Mouse (Mus musculus): Measurements from ENCODE around the gene Cdk19. TPM values are rescaled to one million over a fixed set of nuclear protein-coding genes. Genes with fewer than 3 reads are reported as not detected.
"Not testable (repeated sequence)": the region's sequence is repeated elsewhere in the genome, so short reads cannot be mapped to it uniquely, and the experiment has no call there.

Gene Cdk19
- 18.9 and 19.7 TPM in 2 replicates for polyA plus RNA-seq (2015; fragmentation: Nextera tagmentation; extraction: Ambion mirVana)

DNA sequence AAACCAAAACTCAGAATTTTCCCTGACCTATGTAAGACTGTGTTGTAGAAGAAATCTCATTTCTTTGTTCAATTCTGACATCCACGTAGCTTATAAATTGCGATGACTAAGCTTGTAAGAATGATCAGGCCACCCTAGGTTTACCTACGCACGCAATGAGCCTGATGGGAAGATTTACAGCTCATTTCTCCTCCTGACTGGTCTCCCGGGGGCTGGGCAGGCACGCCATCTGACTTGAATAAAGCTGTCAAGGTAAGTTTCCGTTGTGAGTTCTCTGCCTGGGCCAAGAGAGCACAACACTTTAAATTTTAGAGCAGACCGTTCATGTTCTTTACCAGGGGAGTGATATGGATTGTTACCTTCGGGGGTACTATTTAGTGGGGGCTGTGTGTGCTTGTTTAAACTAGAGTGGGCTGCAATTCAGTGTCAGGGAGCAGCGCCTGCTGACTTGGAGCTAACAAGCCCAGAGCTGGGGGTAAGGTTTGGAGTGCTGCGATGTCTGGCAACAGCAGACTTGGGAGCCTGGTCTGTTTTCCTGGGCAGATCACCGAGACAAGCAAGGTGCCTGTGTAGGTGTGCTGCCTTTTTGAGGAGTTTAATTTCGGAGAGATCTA, at the start of gene Cdk19:
Cdk19 (plus strand) TSS at position 214 of the 614 bp plus-strand sequence.
- Histone ChIP-seq H3K27me3 (no peaks in the 10 kb centered on the region), H3K4me3 (no peak within 1 kb of the TSS), H3K36me3 (no peaks in the 10 kb centered on the region), H3K4me1 (no peaks in the 10 kb centered on the region), H3K9ac (replicated peaks) (no peak within 1 kb of the TSS), H3K27ac (replicated peaks) (no peak within 1 kb of the TSS), H3K4me2 (replicated peaks) (no peak within 1 kb of the TSS), H3K9me3 (no peaks in the 10 kb centered on the region)
- ATAC-seq (replicated peaks): no peak
- 51% methylated on average over 13 of the region's 13 CpGs for WGBS

DNA sequence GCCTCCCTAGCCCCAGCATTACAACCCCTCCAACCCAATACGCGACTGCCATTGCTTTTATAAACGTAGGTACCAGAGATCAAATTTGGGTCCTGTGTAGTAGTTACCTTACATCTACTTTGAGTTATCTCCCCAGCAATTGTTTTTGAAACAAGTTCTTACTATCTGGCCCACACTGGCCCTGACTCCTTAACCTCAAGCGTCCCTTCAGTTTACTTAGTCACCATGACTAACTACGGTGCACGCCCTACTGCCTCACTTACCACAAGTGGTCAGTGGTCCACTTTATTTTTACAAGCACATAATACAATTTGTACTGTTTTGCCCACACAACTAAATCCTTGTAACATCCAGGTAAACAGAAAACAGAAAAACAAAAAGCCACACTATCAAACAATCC, 46.7 kb upstream of the Cdk19 start:
- H3K27ac ChIP-seq (replicated peaks): no peak overlapping the region
- WGBS: 96% methylated on average over 6 of the region's 6 CpGs
- no peak for ATAC-seq (replicated peaks)

DNA sequence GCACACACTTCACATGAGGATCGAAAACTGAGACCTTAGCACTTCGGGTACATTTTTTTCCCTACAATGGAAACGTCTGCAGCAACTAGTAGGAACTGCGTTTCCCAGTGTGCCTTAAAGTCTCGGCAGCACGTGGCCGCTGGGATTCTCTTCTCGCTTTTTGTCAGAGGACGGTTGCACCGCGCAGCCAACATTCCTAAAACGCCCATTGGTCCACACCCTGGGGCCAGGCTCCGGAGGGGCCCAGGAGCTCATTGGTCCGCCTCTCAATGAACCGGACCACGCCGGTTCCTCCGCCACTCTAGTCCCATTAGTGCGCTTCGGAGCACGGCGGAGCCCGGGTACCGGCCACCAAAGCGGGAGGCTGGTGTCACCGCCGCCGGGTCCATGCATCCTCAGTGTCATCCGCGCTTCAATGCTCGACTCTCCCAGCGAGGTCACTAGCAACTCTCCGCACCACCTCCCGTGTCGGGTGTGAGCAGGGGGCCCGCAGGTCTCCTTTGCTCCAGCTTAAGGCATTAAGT, 38.7 kb upstream of the Cdk19 start:
- Histone ChIP-seq H3K27ac (replicated peaks) (peak overlapping the region; percentile 92), H3K9ac (replicated peaks) (peak overlapping the region; percentile 86), H3K27me3 (no peaks in the 10 kb centered on the region), H3K4me3 (peak overlapping the region; percentile 84), H3K36me3 (no peaks in the 10 kb centered on the region), H3K9me3 (no peaks in the 10 kb centered on the region), H3K4me1 (peaks cover 23% of the 10 kb centered on the region), H3K4me2 (replicated peaks) (peak overlapping the region; percentile 62)
- peak; percentile 75 for ATAC-seq (replicated peaks)
- under 1% methylated on average over 36 of the region's 36 CpGs for WGBS

More for the DNA sequence above, 46.7 kb upstream of the Cdk19 start:
- no peak overlapping the region for H3K4me2 ChIP-seq (replicated peaks)
- no peak overlapping the region for H3K9ac ChIP-seq (replicated peaks)
- H3K4me1 ChIP-seq: peaks cover 9% of the 10 kb centered on the region; the same call in 1 of the 2 replicates
- no peak overlapping the region for H3K4me3 ChIP-seq
- H3K36me3 ChIP-seq: peaks cover 27% of the 10 kb centered on the region
- H3K27me3 ChIP-seq: no peaks in the 10 kb centered on the region
- H3K9me3 ChIP-seq: no peaks in the 10 kb centered on the region

DNA sequence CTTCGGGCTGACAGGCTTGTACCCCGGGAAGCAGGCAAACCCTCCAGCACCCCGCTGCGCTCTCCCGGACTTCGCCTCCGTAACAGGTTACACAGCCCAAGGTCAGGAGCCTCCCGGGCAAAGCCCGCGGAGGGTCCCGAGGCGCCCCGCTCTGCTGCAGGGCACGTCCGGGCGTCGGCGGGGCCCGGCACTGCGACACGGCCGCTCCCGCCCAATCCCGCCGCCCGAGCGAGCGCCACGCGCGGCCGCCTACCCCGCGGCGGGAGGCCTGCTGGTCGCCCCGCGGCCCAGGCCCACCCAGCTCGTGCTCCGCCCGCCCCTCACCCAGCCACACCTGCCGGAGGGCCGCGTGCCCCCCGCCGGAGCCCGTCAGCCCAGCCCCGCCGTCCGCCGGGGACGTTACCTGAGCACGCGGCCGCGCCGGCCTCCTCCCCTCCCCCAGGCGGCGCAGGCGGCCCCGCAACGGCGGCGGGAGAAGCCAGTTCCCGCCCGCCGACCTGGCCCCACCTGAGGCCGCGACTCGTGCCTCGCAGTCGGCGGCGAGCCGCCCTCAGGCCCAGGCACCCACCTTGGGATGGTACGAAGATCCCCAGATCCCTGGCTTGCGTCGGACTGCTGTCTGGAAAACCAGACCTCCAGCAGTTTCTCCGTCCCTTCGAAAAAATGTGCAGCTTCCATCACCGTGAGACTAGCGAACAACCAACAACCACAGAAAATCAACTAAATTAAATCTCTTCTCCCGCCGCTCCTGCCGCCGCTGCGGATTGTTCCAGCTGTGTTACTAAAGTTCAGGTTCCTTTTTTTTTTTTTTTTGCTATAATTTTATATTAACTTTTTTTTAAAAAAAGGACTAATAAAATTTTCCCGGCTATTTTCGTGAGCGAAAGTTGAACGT, 37.9 kb upstream of the Cdk19 start:
- H3K4me1 ChIP-seq: peaks cover 23% of the 10 kb centered on the region
- H3K9ac ChIP-seq (replicated peaks): peak overlapping the region; percentile 86
- under 1% methylated on average over 54 of the region's 91 CpGs for WGBS
- H3K4me2 ChIP-seq (replicated peaks): peak overlapping the region; percentile 62
- peak overlapping the region; percentile 84 for H3K4me3 ChIP-seq
- not testable (repeated sequence) for H3K27me3 ChIP-seq, H3K36me3 ChIP-seq, H3K9me3 ChIP-seq
- peak; percentile 29 for ATAC-seq (replicated peaks)
- H3K27ac ChIP-seq (replicated peaks): peak overlapping the region; percentile 92

DNA sequence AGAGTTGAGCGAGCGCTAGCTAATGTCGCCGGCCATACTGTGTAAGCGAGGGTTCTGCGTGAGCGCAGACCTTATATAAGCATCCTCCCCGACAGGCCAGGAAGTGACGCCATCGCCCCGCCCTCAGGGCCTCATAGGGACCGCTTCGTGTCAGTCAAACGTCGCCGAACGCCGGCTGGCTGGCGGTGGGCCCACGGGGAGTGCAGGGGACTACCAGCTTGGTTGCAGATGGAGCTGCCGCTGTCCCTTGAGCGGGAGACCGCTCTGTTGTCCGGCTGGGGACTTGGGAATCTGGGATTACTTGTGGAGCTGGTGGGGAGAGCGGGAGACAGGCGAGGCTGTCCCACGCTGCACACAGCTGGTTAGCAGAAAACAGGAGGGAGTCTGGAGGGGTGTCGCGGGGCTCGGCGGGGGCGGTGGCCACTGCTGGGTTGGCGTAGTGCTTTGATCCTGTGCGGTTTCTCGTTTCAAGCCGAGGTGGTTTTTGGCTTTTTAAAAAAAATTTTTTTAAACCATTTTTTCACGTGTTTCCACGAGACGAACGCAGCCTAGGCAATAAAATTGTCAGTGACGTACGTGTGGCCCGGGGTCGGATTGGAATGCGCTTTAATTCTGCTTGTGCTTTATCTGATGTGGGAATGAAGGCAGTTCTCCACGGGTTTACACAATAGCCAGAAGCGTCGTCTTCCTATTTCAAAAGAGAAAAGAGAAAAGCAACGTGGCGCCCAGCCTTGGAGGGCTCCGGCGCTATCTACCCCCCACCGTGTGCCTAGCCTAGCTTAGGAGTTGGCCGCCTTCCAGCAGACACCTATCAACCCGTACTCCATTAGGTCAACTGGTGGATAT, 37.0 kb upstream of the Cdk19 start, which contains the start of gene Amd1:
Amd1 (minus strand) TSS at position 47 of the 846 bp plus-strand sequence.
- Histone ChIP-seq H3K27ac (replicated peaks) (peak within 1 kb of the TSS; percentile 99), H3K4me3 (peak within 1 kb of the TSS; percentile 84), H3K9me3 (0 out of 2 replicates have a peak, but pooled peaks cover 4% of the 10 kb centered on the region), H3K4me1 (peaks cover 23% of the 10 kb centered on the region), H3K36me3 (no peaks in the 10 kb centered on the region), H3K9ac (replicated peaks) (peak within 1 kb of the TSS; percentile 92), H3K27me3 (no peaks in the 10 kb centered on the region), H3K4me2 (replicated peaks) (peak within 1 kb of the TSS; percentile 70)
- peak; percentile 98 for ATAC-seq (replicated peaks)
- WGBS: under 1% methylated on average over 55 of the region's 55 CpGs

DNA sequence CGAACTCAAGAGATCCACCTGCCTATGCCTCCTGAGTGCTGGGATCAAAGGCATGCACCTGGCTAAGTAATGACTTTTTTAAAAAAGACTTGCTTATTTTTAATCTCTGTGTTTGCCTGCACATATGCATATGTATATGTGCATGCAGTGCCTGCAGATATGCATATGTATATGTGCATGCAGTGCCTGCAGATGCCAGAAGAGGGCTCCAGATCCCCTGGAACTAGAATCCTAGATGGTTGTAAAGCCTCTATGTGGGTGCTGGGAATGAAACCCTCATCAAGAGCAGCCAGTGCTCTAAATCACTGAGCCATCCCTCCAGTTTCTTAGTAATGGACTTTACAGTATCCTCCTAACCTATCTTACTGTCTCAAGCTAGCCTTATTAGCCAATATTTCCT, 33.4 kb upstream of the Cdk19 start:
- Histone ChIP-seq H3K4me2 (replicated peaks) (no peak overlapping the region), H3K4me1 (no peaks in the 10 kb centered on the region), H3K9ac (replicated peaks) (no peak overlapping the region), H3K36me3 (no peaks in the 10 kb centered on the region), H3K27ac (replicated peaks) (no peak overlapping the region), H3K4me3 (no peak overlapping the region), H3K9me3 (0 out of 2 replicates have a peak, but pooled peaks cover 4% of the 10 kb centered on the region), H3K27me3 (no peaks in the 10 kb centered on the region)
- 95% methylated on average over 1 of the region's 1 CpGs for WGBS
- ATAC-seq (replicated peaks): no peak

DNA sequence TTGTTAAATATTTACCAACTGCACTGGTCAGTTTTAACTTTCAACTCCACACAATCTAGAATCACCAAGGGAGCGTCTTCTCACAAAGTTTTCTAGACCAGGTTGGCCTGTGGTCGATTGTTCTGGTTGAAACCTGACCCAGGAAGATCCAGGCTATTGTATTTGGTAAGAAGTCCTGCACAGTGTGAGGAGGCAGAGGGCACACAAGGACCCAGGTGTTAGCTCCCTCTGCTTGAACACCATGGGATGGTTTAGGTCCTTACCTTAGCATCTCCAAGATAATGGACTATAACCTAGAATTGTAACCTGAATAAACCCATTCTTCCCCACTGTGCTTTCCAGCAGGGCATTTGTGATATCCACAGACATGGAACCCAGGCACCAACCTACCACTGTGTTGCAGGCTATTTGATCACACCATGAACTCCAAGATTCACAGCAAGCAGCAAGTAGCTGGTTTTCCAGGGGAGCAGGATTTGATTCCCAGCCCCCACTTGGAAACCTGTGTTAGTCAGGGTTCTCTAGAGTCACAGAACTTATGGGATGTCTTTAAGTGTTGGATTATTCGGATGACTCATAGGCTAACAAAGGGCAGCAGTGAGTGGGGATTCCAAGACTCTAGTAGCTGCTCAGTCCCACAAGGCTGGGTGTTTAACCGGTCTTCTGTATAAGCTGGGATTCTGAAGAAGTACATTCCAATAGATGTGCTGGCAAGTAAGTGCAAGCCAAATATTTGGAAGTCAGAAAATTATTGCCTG, 31.4 kb upstream of the Cdk19 start:
- H3K9ac ChIP-seq (replicated peaks): no peak overlapping the region
- no peak overlapping the region for H3K4me3 ChIP-seq
- no peak overlapping the region for H3K27ac ChIP-seq (replicated peaks)
- H3K36me3 ChIP-seq: no peaks in the 10 kb centered on the region
- no peaks in the 10 kb centered on the region for H3K4me1 ChIP-seq
- H3K4me2 ChIP-seq (replicated peaks): no peak overlapping the region
- no peaks in the 10 kb centered on the region for H3K27me3 ChIP-seq
- 0 out of 2 replicates have a peak, but pooled peaks cover 4% of the 10 kb centered on the region for H3K9me3 ChIP-seq
- ATAC-seq (replicated peaks): no peak
- WGBS: 56% methylated on average over 4 of the region's 4 CpGs

DNA sequence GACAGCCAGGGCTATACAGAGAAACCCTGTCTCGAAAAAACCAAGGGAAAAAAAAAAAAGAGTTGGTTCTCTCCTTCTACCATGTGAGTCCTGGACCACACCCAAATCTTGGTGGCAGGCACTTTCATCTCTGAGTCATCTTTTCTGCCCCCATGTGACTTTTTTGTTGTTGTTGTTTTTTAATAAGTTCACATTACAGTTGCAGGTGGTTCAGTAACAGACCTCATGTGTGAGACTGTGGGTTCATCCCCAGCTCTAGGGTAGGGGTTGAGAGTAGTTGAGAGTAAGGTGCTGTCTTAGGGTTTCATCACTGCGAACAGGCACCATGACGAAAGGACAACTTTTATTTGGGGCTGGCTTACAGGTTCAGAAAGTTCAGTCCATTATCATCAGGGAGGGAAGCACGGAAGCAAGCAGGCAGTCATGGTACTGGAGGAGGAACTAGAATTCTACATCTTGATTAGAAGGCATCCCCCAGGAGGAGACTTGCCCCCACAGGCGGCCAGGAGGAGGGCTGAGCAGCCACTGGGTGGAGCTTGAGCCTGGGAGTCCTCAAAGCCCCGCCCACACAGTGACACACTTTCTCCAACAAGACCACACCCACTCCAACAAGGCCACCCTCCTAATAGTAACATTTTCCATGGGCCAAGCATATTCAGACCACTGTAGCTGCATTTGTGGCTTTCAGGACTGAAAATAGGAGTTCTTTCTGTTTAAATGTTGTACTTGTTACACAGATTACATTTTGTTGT, 29.3 kb upstream of the Cdk19 start:
- no peak overlapping the region for H3K9ac ChIP-seq (replicated peaks)
- no peaks in the 10 kb centered on the region for H3K36me3 ChIP-seq
- H3K27me3 ChIP-seq: no peaks in the 10 kb centered on the region
- H3K9me3 ChIP-seq: 0 out of 2 replicates have a peak, but pooled peaks cover 4% of the 10 kb centered on the region
- H3K4me3 ChIP-seq: no peak overlapping the region
- 56% methylated on average over 6 of the region's 6 CpGs for WGBS
- no peaks in the 10 kb centered on the region for H3K4me1 ChIP-seq
- H3K27ac ChIP-seq (replicated peaks): no peak overlapping the region
- no peak for ATAC-seq (replicated peaks)
- H3K4me2 ChIP-seq (replicated peaks): no peak overlapping the region

DNA sequence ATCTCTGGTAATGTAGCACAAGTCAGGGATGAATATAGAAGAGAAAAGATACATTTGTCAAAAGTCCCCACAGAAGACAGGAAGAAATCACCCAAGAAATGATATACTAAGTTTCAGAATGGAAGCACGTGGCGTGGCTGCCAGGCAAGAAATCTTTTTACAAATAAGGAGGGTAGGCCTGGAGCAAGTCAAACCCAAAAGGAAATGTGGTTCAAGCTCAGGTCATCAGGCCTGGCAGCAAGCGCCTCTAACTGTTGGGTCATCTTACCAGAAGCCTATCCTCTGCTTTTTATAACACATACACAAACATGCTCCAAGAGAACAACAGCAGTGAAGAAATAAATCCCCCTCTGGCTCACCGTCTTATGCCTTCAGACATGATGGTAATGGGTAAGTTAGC, 26.6 kb upstream of the Cdk19 start:
- Histone ChIP-seq H3K27me3 (no peaks in the 10 kb centered on the region), H3K9me3 (no peaks in the 10 kb centered on the region), H3K36me3 (no peaks in the 10 kb centered on the region), H3K27ac (replicated peaks) (no peak overlapping the region), H3K4me1 (no peaks in the 10 kb centered on the region), H3K9ac (replicated peaks) (no peak overlapping the region), H3K4me3 (no peak overlapping the region), H3K4me2 (replicated peaks) (no peak overlapping the region)
- no peak for ATAC-seq (replicated peaks)
- 89% methylated on average over 4 of the region's 4 CpGs for WGBS

DNA sequence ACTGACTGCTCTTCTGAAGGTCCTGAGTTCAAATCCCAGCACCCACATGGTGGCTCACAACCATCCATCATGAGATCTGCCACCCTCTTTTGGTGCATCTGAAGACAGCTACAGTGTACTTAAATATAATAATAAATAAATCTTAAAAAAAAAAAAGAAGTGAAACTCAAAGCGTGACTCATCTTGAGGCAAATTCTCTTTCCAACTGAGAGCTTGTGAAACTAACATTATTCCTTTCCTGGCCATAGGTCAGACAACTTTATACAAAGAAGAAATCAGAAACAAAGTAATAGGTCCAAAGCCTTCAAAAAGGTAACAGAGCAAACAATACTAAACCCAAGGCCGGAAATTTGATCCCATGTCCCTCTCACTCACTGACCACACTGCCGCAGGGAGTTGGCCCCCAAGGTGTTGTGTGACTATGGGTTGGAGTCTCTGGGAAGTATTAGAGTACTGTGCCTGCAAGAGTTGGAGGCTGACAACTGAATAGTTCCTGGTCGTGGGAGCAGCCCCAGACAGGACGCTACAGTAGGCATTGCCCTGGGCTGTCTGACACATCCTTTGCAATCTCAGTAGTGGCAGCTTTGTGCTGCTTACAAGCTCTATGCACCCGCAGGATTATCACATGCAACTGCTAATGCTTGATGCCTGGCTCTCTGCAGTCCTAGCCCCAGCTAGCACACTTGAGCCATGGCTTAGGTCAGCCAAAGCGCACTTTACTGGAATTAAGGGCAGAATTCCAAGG, 22.4 kb upstream of the Cdk19 start:
- Histone ChIP-seq H3K27ac (replicated peaks) (no peak overlapping the region), H3K4me1 (no peaks in the 10 kb centered on the region), H3K9ac (replicated peaks) (no peak overlapping the region), H3K4me3 (no peak overlapping the region), H3K4me2 (replicated peaks) (no peak overlapping the region), H3K9me3 (no peaks in the 10 kb centered on the region), H3K36me3 (no peaks in the 10 kb centered on the region), H3K27me3 (no peaks in the 10 kb centered on the region)
- ATAC-seq (replicated peaks): no peak
- WGBS: 62% methylated on average over 7 of the region's 7 CpGs

All from forebrain, embryonic 15.5 days (tissue).